Mouse (Mus musculus) MEL-GATA-1-ER (cell line): ENCODE measurements around the gene Cdca5.
"Not testable (repeated sequence)": the region's sequence is repeated elsewhere in the genome, so short reads cannot be mapped to it uniquely, and the experiment has no call there.

Source experiments
- DNase-seq: peaks from one replicate; pipeline ENCODE4 v3.0.0-alpha.2; 2012; ENCODE audit warnings: low read depth; ENCODE audit errors: extremely low read depth

Gene Cdca5

GRCm38 (mm10) chr19:6084478-6085248 is at the start of gene Cdca5, which contains the start of gene Zfpl1:
Gene Cdca5 (plus strand): TSS chr19:6084983.
Gene Zfpl1 (minus strand): TSS chr19:6084956.
- peak; percentile 98 for DNase-seq

DNA sequence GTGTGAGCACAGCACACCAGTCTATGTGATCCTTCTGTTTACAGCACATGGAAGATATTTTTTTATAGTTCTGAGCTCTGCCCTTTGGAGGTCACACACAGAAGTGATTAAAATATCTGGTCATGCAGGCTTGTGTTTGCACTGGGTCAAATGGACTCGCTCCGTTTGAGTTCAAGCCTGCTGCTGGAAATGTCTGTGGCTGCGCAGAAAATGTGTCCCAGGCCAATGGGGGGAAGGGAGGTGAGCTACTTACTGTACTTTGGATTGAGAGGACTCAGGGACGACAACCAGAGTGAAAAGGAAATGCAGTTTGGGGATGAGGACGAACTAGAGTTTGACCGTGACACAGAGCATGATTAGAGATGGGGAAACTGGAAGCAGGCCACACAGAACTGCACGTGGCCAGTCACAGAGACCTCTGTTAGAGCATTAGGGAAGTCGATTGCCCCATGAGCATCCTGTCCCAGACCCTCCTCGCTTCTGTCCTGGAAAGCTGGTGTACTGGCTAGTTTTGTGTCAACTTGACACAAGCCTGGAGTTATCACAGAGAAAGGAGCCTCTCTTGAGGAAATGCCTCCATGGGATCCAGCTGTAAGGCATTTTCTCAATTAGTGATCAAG is 48.7 kb upstream of the Cdca5 start:
- no peak for DNase-seq

DNA sequence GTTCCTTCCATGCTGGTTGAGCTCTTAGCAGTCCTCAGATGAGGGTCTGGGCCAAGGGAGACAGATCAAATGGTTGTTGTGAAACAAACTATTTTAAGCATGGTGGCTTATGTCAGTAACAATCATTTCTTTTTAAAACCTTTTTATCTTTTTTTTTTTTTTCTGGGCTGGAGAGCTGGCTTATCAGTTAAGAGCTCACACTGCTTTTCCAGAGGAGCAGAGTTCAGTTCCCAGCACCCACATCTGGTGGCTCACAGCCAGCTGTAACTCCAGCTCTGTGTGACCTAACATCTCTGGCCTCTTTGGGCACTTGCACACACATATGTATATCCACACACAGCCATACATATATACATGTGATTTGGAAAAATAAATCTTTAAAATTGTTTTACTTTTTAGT is 47.1 kb upstream of the Cdca5 start:
- no peak for DNase-seq

DNA sequence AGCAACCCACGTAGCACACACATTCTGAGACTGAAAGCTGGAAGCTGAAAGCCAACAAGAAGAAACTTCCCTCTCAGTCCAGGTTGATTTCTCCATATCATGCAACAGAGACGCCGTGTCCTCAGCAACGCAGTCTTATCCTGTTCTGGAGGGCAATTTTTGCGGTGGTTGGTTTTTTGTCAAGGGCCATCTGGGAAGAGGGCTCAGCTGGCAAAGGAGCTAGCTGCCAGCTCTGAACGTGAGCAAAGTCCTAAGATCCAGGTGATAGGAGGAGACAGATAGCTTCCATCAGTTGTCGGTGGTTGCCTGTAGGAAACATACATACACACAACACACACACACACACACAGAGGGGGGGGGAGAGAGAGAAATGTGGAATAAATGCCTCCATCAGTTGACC is 46.5 kb upstream of the Cdca5 start:
- DNase-seq, result no peak

- DNase-seq, result no peak
Observed at GRCm38 (mm10) chr19:6040002-6040401, 44.8 kb upstream of the Cdca5 start.

- DNase-seq, result no peak
Observed at GRCm38 (mm10) chr19:6042293-6042692, 42.5 kb upstream of the Cdca5 start.

- DNase-seq, result not testable (repeated sequence)
Observed at GRCm38 (mm10) chr19:6044102-6044501, 40.7 kb upstream of the Cdca5 start.

GRCm38 (mm10) chr19:6045366-6046293 is 39.2 kb upstream of the Cdca5 start:
- peak; percentile 71 for DNase-seq

DNA sequence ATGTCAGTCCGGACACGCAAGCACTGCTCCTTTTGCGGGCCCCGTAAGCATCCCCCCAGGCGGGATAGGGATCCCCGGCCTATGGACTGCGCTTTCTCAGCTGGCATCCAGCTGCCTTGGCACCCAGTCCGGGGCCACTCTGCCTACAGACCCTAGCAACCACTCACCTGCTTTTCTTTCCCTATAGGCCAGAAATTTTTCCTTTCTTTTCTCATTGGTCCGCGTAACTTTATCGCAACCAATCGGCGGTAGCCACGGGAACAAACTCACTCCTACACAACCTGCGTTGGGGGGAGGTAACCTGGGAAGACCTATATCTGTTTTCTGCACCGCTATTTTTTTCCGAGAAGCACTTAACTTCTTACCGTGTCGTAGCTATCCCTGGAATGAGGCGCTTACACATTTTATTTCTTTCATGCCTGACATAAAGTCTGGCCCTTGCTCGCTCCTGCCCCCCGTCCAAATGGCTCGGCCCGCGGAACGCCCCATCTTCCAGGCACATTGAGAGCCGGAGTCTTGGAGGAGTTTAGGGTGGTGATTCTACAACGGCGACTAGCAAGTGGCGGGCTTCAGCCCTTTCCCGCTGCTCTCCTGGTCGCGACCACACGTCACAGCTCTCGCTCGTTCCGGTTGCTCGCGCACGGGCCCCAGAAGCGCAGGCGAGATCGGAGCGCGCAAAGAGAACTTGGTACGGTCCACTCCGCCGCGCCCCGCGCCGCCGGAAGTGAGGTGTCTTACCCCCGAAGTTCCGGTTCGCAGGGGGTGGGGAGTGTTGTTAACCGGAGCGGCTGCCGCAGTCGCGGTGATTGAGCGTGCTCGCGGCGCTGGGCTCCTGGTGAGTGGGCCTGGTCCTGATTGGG is 38.3 kb upstream of the Cdca5 start, which contains the start of gene Syvn1:
Gene Syvn1 (plus strand): TSS at position 283 of the 860 bp plus-strand sequence.
- peak; percentile 95 for DNase-seq

DNA sequence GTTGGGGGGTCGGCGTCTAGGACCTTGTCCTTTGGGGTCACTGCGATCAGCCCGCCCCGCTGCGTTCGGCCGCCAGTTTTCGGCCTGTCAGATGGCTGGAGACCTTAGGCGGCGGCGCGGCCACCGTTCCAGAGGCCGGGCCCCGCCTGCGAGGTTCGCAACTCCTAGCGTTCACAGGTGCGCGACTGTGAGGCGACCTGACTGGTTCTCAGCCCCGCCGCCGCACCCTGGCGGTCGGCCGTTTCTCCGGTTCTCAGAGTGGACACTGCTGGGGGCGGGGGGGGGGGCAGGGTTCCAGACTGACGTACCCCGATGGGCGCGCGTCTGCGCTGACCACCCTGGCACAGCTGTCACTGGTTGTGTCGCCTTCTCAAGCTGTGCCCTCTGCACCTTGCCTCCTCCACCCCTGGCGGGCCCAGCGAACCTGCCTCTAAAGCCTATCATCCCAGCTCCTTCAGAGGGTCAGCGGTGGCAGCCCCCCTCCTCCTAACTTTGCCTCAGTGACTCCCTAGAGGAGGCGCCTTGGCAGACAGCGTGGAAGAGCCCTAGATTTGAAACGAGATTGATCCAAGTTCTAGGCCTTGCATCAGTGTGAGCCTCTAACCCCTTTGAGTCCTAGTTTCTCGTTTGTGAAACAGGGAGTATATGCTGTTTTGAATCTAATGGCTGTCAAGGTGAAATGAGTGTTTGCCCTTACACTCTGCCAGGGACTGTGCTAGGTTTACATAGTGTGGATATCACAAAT is 37.5 kb upstream of the Cdca5 start:
- no peak for DNase-seq

GRCm38 (mm10) chr19:6047899-6048166 is 37.0 kb upstream of the Cdca5 start:
- DNase-seq, result no peak

GRCm38 (mm10) chr19:6048681-6049410 is 35.9 kb upstream of the Cdca5 start:
- peak; percentile 65 for DNase-seq

DNA sequence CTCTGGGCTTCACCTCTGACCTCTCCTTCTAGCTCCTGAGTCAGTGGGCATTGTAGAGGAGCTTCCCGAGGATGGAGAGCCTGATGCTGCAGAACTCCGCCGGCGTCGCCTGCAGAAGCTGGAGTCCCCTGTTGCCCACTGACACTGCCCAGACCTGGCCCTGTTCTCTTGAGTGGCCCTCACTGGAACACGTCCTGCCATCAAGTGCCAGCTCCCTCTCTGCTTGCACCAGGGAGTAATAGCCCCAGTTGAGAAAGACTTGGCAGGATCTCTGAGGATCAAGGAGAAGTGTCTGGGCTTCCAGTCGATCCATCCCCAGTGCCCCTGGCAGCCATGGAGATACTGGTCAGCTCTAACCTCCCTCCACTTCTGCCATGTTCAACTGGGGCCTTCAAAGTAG is 32.3 kb upstream of the Cdca5 start:
- no peak for DNase-seq

DNA sequence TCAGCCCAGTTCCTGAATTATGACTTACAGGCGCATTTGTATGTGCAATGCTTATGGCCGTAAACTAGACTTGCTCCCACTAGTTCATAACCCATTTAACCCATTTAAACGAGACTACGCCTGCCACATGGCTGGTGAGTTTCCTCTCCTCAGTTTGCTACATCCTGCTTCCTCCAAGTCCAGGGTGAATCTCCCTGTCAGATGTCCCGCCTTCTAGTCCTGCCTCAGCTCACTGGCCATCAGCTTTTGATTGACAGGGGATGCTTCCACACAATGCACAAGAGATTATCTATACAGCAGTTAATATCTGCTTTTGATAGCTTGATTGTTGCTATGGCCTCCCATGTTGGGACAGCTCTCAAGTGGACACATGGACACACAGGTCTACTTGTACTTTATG is 30.5 kb upstream of the Cdca5 start:
- no peak for DNase-seq

DNA sequence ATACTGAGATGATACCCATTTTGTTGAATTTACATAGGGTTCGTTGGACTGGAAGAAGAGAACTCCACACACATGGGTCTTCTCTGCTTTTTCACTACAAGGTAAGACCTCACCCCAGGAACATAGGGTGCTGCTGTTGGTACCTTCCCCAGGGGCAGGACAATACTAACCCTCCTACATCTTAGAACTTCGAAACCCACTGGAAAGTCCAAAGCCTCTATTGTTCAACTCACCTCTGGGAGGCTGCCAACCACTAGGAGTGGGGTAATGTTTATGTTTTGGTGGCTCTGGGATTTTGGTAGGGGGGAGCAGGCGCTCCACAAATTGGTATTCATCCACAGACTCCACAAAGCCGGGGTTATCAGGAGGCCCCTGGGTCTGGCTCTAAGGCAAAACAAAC is 28.1 kb upstream of the Cdca5 start:
- no peak for DNase-seq

DNA sequence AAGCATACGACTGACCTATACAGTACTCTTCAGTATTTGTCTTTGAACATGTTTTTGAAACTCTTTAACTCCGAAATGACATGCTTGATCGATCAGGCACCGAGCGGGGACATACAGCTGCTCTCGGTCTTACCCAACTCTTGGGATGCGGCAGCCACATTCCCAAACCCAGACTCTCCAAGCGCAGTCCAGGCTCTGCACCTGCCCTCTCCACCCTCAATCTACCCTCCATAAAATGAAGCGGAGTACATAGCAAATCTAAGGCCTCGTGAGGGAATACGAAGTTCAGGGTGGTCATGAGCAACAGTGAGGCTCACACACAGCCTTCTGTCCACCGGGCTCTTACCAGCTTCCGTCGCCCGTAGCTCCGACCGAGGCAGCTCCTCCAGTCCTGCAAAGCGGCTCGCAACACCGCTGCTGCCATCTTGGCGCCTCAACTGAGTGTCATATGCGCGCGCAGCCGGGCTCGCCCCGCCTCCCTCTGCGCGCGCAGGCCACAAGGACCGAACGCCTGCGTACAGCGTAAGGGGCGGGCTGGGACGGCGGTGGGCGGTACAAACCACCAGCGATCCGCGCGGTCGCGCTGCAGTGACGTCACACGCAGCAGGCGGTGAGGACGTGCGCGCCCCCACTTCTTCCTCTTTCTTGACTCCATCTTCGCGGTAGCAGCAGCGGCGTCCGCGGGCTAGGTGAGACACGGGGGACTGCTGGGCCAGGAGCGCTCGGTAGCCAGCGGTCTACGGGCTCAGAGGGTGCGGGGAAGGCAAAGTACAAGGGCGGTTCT is 27.3 kb upstream of the Cdca5 start, which contains the start of the genes Mrpl49 and Fau:
Gene Mrpl49 (minus strand): TSS at position 473 of the 784 bp plus-strand sequence.
Gene Fau (plus strand): TSS at position 532 of the 784 bp plus-strand sequence.
- DNase-seq, result peak; percentile 79

GRCm38 (mm10) chr19:6058513-6058912 is 26.3 kb upstream of the Cdca5 start:
- no peak for DNase-seq

- DNase-seq, result no peak
Observed at GRCm38 (mm10) chr19:6058966-6059365, 25.8 kb upstream of the Cdca5 start.
